Mouse (Mus musculus) spleen, postnatal 14 days (tissue): ENCODE data around the gene Atp6v0a1.

Experiments used
- DNase-seq, 2 experiments: peaks; one replicate each; pipeline ENCODE4 v3.0.0; 2021 to 2022; ENCODE audit warnings: low spot score in 2 of 2

Gene Atp6v0a1

GRCm38 (mm10) chr11:101061049-101061448 lies 51.8 kb downstream of the Atp6v0a1 start:
- no peak for DNase-seq

DNA sequence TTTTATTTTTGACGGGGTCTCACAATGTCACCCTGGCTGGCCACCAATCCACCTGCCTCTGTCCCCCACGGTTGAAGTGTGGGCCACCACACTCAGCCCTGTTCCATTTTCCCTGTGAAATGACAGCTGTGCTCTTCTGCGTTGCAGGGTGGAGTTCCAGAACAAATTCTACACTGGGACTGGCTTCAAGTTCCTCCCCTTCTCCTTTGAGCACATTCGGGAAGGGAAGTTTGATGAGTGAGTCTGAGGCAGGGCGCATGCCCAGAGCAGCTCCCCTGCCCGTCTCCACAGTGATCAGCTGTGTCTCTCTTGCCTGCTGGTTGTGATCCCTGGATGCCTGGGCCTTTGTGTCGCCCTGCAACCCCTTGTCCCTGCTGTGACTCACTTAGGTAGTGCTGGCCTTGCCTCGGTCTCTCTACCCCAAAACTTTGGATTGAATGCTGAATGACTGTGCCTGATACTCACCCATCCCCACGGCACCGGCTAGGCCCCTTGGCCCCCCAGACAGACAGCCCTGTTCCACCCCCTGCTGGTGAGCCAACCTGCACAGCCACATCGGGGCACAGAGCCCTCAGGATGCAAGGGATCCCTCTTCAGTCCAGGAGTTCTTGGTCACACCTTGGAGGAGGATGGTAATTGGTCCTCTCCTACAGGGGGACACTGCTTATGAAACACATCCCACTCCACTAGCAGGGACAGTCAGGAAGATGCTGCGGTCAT lies 53.1 kb downstream of the Atp6v0a1 start:
- DNase-seq, result no peak

DNA sequence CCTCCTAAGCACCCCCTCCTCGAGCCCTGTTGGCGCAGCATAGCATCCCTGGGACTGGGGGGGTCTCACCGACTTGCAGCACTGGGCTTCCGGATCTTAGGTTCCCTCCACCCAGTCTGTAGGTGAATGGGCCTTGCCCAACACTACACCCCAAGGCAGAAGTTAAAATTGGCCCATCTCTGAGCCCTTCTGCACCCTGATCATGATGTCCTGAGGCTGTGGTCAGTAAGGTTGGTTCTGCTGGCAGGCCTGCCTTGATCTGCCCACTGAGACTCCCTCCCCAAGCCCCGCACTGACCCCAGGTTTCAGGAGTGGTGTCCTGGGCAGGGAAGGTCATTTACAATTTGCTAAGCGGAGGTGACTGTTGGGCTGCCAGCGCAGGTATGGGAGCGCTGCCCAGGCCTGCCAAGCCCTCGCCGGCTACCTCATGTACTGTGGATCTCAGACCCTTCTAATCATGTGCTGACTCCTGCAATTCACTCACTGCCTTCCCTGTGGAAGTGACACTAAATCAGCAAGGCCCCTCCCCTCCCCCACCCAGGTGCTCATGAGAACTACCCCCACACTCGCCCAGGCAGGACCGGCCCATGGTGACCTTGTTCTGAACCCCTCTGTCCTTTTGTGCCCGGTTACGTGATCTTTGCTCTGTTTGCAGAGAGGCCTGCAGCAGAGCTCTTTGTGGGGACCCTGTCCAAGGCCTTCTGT lies 53.9 kb downstream of the Atp6v0a1 start:
- DNase-seq, result no peak

DNA sequence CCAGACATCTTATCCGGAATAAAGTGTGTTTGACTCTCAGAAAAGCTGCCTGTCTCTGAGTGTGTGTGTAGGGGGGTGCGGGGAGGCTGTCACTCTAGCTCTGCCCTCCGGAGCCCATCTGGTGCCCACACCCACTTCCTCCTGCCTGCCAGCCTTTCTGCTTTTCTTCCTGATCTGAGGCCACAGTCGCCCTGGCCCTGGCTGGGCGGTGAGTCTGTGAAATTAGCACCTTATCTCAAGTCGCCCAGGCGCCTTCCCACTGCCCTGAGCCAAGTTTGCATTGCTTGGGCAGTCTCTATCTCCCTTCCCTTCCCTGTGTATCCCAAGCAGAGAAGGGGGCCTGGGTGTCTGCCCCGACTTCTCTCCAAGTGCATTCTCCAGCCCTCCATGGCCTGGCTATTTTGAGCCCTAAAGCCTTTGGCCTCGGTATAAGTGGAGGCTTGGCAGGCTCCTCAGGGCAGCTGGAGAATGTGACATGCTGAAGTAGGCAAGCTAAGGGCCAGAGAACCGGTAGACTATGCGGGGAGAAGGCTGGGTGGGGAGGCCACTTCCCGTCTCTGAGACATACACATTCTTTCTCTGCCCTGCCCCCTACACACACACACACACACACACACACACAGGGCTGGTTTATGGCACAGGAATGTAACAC lies 54.5 kb downstream of the Atp6v0a1 start:
- DNase-seq, result peak; percentile 75 to 82

GRCm38 (mm10) chr11:101064462-101064861 lies 55.2 kb downstream of the Atp6v0a1 start:
- DNase-seq, result no peak

- no peak for DNase-seq
These were observed 55.8 kb downstream of the Atp6v0a1 start for GRCm38 (mm10) chr11:101065002-101065401.

GRCm38 (mm10) chr11:101066549-101067412 lies 57.5 kb downstream of the Atp6v0a1 start:
- peak; percentile 72 to 84 for DNase-seq

DNA sequence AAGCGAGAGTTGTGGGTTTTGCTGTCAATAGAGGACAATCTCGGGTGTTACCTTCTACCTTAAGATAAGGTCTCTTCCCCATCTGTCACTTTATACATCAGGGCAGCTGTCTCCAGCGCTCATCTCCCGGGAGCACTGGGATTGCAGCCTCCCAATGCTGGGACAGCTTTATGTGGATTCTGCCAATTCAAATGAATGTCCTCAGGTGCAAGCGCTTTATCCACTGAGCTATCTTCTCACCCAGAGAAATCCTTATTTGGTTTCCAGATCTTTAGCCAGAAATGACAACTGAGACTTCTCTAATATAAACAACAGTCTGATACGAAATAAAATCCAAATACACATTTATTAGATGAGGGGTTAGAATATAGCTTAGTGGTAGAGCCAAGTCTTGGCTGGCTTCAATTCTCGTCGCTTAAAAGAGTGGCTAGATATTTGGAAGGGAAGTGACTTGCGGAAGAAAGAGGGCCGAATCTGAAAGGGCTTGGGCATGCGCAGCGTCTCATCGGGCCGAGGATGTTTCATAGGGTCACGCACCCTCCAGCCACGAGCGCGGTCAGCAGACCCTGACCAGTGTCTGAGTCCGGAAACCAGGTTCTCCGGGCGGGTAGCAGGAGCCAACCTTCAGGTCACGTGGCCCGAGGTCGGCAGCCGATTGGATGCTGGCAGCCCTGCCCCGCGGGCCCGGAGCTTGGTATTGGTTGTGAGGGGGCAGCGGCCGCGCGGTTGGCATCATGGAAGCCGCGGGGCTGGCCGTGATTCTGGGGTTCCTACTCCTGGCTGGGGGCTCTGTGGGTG lies 60.3 kb downstream of the Atp6v0a1 start, which contains the start of gene Naglu:
Gene Naglu, plus strand, starts transcription at position 622 of the 798 bp plus-strand sequence.
- peak; percentile 86 to 93 for DNase-seq

GRCm38 (mm10) chr11:101070189-101070527 lies 60.9 kb downstream of the Atp6v0a1 start:
- DNase-seq, result no peak

DNA sequence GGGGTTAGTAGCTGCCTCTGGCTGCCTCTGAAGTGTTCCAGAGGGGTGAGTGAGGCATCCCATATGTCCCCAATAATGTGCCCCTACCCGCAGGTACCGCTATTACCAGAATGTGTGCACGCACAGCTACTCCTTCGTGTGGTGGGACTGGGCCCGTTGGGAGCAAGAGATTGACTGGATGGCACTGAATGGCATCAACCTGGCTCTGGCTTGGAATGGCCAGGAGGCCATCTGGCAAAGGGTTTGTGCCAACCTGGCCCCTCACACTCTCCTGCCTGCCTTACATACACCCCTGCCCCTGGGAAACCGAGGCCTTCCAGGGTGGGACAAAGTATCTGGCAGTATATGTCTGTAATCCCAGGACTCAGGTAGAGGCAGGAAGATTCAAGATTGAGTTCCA lies 61.7 kb downstream of the Atp6v0a1 start:
- no peak for DNase-seq

- DNase-seq, result no peak
These were observed 62.7 kb downstream of the Atp6v0a1 start for GRCm38 (mm10) chr11:101071810-101072428.

DNA sequence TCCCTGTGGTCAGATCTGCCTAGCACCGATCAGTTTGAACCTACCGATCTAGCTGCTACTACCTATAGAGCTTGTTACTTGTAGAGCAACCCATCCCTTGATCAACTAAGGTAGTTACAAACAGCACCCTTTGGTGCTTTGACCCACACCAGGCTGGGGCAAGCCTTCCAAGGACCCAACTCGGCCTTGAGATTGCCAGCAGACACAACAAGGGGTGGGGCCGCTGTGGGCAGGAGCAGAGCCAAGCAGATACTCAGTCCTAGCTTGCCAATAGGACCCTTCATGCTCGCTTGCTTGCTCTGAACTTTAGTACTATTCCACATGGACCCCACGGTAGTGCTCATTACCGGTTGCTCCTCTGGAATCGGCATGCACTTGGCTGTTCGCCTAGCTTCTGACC lies 68.9 kb downstream of the Atp6v0a1 start, which contains the start of gene Hsd17b1:
Gene Hsd17b1, plus strand, starts transcription at position 291 of the 400 bp plus-strand sequence.
- no peak for DNase-seq

DNA sequence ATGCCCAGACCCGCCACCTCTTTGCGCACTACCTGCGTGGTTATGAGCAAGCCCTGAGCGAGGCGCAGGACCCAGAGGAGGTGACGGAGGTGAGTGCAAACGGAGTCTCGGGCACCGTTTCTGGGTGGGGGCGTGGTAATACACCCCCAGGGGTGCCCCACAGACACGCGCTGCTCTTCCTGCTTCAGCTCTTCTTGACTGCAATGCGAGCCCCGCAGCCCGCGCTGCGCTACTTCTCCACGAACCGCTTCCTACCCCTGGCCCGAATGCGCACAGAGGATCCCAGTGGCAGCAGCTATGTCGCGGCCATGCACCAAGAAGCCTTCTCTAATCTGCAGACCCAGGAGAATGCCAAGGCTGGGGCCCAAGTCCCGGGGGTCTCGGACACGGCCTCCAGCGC lies 70.5 kb downstream of the Atp6v0a1 start:
- no peak for DNase-seq

DNA sequence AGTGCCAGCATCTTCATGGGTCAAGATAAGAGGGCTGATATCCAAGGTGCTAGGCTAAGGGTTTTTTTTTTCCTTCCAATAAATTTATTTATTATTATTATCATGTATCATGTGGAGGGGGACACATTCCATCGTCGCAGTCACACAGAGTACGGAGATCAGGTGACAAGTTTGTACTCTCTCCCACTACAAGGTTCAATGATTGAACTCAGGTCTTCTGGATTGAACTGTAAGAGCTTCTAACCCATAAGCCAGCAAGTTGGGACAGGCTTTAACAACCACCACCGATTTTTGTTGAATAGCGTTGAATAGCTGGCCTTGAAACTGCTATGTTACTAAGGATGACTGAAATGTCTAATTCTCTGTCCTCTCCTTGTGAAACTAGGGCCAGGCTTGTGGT lies 71.2 kb downstream of the Atp6v0a1 start:
- DNase-seq, result no peak

DNA sequence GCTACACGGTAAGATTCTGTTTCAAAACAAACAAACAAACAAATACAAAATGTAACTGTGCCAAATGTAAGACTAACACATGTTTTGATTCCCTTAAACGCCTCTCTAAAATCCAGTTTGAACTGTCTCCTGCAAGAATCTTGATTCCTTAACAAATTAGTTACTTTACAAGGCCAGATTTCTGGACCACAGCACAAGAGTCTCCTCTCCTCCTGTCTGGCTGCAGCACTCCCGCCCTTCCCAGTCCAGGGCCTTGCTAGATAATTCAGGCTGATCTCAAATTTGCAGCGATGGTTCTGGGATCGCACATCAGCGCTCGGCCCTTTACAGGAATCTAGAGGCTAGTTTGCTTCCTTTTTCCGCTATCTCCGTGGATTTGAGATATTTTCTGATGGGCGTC lies 72.4 kb downstream of the Atp6v0a1 start:
- no peak for DNase-seq

DNA sequence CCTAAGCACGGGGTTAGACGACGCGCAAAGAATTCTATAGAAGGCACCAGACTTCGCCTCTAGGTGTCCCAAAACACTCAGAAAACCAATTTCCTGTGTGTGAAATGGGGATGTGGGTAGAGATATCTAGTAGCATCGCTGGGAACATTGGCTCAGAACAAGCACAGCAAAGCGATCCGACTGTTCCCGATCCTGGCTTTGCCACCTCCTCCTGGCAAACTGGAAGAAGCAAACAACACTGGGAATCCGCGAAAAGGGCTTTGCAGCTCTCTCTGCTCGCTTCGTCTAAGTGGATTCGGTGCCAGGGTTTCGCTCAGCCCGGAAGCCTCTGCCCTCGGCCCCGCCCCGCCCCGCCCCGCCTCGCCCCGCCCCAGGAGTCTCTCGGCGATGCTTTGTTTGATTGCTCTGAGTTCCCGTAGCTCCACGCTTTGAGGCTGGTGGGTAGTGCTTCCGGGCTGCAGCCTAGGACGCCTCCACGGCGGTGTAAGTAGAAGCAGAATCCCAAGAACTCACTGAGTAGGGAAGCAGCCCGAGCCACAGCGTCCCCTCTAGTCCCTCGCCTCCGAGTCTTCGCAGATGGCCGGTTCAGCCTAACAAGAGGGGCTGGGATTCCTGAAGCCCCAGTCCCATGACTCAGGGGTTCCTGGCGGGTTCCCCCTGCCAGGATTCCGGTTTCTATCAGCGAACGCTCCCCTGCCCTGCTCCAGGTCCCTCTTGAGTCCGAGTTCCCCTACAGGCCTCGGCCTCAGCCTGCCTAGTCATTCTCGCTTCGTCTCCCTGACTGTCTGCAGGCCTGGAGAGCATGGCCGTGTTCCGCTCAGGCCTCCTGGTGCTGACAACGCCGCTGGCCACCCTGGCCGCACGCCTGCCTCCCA lies 73.2 kb downstream of the Atp6v0a1 start, which contains the start of gene Coasy:
Gene Coasy, plus strand, starts transcription at position 358 of the 875 bp plus-strand sequence.
- peak; percentile 53 to 66 for DNase-seq

DNA sequence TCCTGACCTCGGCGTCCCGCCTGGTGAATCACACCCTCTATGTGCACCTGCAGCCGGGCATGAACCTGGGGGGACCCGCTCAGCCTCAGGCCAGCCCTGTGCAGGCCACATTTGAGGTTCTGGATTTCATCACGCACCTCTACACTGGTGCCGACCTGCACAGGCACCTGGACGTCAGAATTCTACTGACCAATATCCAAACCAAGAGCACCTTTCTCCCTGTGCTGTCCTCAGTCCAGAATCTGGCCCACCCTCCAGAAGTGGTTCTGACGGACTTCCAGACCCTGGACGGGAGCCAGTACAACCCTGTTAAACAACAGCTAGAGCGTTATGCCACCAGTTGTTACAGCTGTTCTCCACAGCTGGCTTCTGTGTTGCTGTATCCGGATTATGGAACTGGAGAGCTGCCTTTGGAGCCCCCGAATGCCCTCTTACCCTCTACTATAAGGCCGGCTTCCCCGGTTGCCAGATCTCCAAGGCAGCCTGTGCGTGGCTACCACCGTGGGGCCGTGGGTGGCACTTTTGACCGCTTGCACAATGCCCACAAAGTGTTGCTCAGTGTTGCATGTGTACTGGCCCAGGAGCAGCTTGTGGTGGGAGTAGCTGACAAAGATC lies 73.9 kb downstream of the Atp6v0a1 start:
- DNase-seq, result no peak

DNA sequence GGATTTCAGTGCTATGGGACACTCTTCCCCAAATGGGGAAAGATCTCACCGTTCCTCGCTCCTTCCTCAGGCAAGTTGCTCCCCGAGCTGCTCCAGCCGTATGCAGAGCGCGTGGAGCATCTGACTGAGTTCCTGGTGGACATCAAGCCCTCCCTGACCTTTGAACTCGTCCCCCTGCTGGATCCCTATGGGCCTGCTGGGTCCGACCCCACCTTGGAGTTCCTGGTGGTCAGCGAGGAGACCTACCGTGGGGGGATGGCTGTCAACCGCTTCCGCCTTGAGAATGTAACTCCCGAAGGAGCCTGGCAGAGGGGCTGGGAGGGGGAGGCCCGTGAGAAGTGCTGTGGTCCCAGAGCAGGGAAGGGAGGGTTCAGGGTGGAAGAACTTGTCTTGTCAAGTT lies 75.0 kb downstream of the Atp6v0a1 start:
- DNase-seq, result no peak

GRCm38 (mm10) chr11:101084811-101085210 lies 75.6 kb downstream of the Atp6v0a1 start:
- no peak for DNase-seq
